Mouse (Mus musculus): ENCODE measurements around the gene Gm34302.
A peak's percentile ranks its signal among the peaks of the same experiment; 100 is the strongest.
"Not testable (repeated sequence)": the region's sequence is repeated elsewhere in the genome, so short reads cannot be mapped to it uniquely, and the experiment has no call there.

Gene Gm34302

DNA sequence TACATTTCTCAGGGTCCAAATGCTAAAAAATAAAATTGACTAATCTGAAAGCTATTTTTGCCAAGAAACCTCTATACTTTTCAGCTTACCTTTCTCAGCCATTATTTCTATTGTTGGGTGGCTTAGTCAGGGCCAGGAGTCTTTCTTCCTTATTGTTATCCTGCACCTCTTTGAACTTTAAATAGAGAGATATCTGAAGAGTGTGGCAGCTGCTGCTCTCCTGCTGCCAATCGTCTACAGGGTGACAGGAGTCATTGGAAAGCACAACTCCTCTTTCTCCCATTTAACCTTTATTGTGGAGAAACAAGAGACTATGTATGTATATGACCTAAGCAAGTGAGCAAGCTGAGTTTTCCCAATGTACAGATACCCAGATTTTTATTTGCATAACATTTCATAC, at the start of gene Gm34302:
TSS of gene Gm34302 (minus strand) at position 154 of the 400 bp plus-strand sequence.
- no peak for DNase-seq (ENCODE audit: low read depth, low spot score)

DNA sequence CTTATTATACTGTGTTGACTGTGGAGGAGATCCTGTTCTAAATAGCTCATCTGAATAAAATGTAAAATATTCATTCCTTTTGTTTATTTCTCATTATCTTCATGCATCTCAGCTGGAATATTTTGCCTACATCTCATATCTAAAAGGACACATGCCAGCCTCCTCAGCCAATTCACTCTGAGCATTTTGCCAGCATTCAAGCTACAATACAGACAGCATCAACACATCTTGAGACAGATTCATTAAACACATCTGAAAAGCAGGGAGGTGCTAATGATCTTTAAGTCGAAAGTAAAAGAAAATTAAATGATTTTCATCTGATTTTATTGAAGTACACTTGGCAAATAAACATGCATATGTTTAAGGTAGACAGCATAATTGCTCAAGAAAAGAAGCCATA, 48.2 kb upstream of the Gm34302 start:
- DNase-seq (ENCODE audit: low read depth, low spot score) = no peak

DNA sequence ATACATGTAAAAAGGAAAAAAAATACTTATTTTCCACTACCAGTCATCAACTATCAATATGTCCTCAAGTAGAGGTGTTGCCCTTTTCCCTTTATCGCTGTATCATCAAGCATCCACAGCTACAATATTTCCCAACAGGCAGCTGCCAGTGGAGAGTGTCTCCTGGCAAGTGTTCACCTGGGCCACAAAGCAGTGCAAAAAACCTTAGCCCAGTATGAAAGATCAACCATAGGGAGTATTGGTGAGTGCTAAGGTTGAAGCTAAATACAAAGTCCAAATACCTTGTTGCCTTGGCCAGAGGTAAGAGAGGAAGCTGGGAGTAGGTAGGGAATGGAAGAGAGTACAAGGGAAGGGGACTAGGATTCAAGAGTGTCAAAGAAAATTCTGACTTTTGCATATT, 34.0 kb upstream of the Gm34302 start:
- no peak for DNase-seq (ENCODE audit: low read depth, low spot score)

DNA sequence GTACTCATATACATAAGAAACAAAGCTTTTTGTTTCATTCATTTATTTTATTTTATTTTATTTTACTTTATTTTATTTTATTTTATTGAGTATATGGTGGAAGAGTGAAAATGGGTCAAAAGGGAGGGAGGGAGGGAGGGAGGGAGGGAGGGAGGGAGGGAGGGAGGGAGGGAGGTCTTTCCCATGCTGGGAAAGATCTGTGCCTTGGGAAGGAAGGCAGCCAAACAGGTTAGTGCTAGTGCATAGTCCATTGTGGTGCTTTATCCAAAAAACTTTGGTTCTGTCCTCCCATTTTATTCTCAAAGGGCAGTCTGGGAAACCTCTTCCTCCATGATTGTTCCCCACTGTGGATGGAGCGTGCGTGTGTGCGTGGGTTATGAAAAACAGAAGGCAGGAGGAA, 32.6 kb upstream of the Gm34302 start:
- DNase-seq (ENCODE audit: low read depth, low spot score) = not testable (repeated sequence)

- DNase-seq (ENCODE audit: low read depth, low spot score) = no peak
Observed at GRCm38 (mm10) chr3:63511316-63511715, 27.6 kb upstream of the Gm34302 start.

DNA sequence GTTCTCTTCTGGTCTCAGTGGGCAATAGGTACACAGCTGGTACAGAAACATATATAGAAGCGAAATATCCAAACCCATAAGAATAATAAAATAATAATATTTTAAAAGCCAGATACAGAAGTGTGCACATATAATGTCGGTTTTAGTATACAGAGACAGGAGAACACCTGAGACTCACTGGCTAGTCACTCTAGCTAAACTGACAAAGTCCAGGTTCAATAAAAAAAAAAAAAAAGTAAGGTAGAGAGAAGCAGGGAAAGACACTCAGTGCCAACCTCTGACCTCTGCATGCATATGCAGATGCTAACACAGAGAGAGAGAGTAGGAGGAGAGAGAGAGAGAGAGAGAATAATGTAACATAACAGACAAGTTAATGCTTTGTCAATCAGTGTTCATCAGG, 25.8 kb upstream of the Gm34302 start:
- no peak for DNase-seq (ENCODE audit: low read depth, low spot score)

DNA sequence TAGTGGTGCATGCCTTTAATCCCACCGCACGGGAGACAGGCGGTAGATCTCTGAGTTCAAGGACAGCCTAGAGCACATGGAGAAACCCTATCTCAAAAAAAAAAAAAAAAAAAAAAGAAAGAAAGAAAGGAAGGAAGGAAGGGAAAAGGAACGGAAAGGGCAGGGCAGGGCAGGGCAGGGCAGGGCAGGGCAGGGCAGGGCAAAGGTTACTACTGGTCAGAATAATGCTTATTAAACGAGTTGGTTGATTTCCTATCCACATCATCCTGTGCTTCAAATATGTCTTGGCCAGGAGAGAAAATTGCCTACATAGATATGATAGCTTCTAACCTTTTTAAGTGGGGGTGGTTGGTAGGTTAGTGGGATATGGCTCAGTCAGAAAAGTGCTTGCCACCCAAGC, 25.2 kb upstream of the Gm34302 start:
- DNase-seq (ENCODE audit: low read depth, low spot score) = no peak

GRCm38 (mm10) chr3:63504433-63504832, 20.8 kb upstream of the Gm34302 start:
- no peak for DNase-seq (ENCODE audit: low read depth, low spot score)

DNA sequence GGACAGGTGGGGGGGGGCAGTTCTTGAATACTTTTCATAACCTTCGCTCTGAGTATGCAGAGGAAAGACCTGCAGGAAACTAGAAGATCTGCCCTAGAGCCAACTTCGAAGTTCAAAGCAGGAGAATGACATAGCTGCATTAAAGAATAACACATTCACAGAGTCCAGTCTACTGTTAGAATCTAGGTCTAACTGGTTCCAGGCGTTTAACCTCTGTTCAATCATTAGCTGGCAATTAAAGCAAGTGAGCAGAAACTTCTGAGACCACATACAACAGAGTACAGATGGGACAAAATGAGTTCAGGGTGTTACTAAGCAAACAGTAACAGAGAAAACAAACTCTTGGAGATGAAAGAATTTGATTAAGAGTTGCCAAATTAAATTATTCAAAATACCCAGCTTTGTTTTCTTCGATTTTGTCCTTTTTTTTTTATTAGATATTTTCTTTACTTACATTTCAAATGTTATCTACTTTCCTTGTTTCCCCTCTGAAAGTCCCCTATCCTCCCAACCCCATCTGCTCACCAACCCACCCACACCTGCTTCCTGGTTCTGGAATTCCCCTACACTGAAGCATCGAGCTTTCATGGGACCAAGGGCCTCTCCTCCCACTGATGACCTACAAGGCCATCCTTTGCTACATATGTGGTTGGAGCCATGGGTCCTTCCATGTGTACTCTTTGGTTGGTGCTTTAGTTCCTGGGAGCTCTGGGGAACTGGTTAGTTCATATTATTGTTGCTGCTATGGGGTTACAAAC, 11.1 kb upstream of the Gm34302 start:
- no peak for DNase-seq (ENCODE audit: low read depth, low spot score)

DNA sequence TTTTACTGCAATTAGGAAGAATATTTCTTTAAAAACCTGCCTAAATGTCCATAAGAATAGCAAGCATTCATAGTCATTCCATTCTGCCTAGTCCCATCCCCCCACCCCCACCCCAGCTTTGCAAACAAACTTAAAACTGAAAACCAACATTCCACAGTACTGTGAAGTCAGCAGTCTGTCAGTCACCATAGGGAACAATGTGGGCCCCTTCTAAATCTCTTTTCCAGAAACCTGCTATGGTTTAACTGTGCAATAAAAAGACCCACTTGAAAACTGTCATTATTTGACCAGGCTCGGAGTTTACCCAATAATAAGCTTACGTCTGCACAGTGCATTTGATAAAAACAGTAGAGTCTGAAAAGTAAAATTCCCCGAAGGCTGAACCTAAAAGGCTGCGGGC, 9.9 kb upstream of the Gm34302 start:
- DNase-seq (ENCODE audit: low read depth, low spot score) = no peak

- DNase-seq (ENCODE audit: low read depth, low spot score) = peak; percentile 58
Observed at GRCm38 (mm10) chr3:63440426-63441125, 43.1 kb downstream of the Gm34302 start.

GRCm38 (mm10) chr3:63439738-63440137, 43.9 kb downstream of the Gm34302 start:
- DNase-seq (ENCODE audit: low read depth, low spot score) = peak; percentile 81

DNA sequence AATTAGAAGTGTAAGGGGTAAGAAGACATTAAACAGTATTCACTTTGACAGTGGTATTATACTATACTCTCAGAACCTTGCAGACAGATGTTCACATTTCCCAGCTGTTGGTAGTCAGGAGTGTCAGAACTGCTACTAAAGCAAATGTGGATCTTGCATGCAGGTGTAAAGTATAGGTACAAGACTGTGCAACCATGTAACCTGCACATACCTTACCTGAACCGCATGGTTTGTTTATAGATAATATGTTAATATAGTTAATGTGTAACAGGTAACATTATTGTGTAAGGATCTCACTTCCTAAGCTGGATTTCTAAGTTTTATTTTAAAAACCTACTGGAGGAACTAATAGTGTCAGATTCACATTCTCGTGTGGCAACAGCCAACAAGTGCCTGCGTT, 44.8 kb downstream of the Gm34302 start:
- DNase-seq (ENCODE audit: low read depth, low spot score) = no peak
